Mouse (Mus musculus): ENCODE data around the gene Cuedc1. TPM values are rescaled to one million over a fixed set of nuclear protein-coding genes. Genes with fewer than 3 reads are reported as not detected.

Cuedc1 gene
- total RNA-seq, 2 experiments from 2014 or later, result 23.9 to 31.7 TPM

- intact Hi-C loops (cut with DNase I), result no loop called here
- DNase-seq (ENCODE audit: low spot score in 2 of 2), result no peak
These were observed 22.2 kb upstream of the Cuedc1 start for GRCm38 (mm10) chr11:88075701-88076100.

GRCm38 (mm10) chr11:88076394-88076793, 21.5 kb upstream of the Cuedc1 start:
- intact Hi-C loops (cut with DNase I), result no loop called here
- DNase-seq (ENCODE audit: low spot score in 2 of 2), result no peak

- intact Hi-C loops (cut with DNase I), result no loop called here
These were observed 14.2 kb upstream of the Cuedc1 start for GRCm38 (mm10) chr11:88083699-88084098.

DNA sequence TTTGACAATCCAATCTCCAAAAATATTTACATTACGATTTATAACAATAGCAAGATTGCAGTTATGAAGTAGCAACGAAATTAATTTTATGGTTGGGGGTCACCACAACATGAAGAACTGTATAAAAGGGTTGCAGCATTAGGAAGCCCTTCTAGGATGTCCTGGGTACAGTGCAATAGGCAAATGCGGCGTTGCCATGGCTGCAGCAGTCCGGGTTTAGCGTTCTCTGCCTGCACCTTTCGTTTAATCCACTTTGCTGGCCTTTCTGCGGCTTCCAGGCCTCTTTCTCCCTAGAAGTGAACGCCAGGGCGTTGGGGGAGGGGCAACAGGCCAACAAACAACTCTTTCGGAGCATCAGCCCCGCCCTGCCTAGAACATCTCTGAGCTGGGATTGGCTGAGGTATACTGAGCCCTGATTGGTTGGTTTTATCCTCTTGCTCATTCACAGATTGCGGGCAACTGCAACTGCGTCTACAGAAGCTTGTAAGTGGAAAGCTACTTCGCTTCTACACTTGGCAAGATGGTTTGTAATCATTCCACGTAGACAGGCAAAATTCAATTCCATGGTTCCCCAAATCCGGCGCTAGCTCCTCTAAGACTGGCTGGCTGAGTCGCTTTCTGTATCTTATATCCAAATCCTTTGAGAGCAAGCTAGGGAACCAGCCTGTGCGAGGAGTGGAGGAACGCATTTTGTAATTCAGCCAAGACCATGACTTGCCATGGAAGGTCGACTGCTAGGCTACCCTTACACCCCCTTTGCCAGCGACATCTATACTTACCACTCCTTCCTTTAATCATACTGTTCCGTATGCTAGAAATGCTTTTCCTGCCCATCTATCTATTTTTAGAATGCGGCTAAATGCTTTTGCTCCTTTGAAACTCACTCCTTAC, 10.9 kb upstream of the Cuedc1 start:
- DNase-seq (ENCODE audit: low spot score in 2 of 2), result peak; percentile 82 to 84
- intact Hi-C loops (cut with DNase I), result no loop called here

More at GRCm38 (mm10) chr11:88083699-88084098, 14.2 kb upstream of the Cuedc1 start:
- no peak for DNase-seq (ENCODE audit: low spot score in 2 of 2)

GRCm38 (mm10) chr11:88089150-88089549, 8.7 kb upstream of the Cuedc1 start:
- intact Hi-C loops (cut with DNase I), result no loop called here

DNA sequence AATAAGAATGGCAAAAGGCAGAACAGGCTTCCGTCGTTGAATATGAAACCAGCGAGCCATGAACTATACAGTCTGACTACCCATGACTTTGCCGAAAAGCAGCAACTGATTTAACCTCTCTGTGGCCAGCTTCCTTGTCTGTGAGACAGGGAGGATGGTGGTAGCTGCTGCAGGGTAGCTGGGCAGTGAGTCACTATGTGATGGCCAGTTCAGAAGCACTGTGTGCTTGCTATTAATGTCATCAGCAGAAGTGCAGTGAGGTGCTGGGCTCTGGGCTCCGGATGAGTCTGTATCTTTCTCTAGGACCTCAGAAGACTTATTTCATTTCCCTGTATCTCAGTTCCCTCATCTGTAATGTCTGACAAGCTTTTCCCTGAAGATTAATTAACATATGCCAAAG, 7.6 kb upstream of the Cuedc1 start:
- intact Hi-C loops (cut with DNase I), result no loop called here
- no peak for DNase-seq (ENCODE audit: low spot score in 2 of 2)

More at GRCm38 (mm10) chr11:88089150-88089549, 8.7 kb upstream of the Cuedc1 start:
- DNase-seq (ENCODE audit: low spot score in 2 of 2), result no peak

DNA sequence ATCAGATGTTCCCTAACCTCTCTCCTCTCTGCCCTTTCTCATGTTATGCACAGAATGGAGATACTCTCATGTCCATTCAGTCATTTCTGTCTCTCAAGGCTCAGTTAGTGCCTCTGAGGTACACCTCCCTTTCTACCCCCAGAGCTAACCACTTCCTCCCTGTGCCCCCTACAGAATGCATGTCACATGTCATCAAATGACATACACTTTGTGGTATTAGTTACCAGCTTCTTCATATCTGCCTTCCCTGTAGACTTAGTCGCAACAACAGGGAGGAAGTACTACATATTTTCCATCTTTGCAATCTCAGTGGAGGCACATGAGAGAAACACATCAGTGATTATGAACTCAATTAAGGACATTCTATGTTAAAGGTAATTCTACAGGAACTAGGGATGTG, 5.9 kb upstream of the Cuedc1 start:
- DNase-seq (ENCODE audit: low spot score in 2 of 2), result no peak
- intact Hi-C loops (cut with DNase I), result no loop called here

- no peak for DNase-seq (ENCODE audit: low spot score in 2 of 2)
These were observed 685 bp upstream of the Cuedc1 start for GRCm38 (mm10) chr11:88097173-88097572.

DNA sequence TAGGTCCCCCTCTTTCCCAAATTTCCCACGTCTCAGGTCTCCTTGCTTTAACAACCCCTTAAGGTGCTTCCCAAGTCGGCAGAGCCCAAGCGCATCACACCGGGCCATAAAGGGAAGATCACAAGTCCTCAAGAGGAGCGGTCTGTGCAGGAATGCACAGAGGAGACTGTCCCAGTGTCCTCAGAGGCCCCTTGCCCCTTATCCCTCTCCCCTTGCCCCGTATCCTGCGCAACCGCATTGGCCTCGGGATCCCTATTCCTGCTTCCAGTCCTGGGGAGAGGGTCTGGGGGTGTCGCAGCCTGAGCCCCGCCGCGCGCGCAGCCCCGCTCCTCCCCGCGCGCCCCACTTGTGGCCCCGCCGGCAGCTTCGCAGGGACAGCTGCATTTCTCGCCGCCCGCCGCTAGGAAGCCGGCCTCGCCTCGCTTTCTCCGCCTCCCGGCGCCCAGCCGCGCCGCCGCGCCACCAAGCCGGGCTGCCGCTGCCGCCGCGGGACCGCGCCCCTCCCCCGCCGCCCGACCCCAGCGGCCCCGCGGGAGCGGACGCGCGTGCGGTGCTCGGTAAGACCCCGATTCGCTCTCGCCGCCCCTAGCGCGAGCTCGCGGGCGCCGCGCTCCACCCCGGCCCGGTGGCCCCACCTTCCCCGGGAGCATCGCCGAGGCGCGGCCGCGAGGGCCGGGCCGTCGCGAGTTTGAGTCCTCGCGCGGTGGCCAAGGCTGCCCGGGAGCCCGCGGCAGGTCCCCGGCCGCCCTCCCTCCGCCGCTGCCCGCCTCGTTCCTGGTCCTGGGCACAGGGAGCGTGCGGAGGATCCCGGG, 1.1 kb downstream of the Cuedc1 start:
- intact Hi-C loops (cut with DNase I), result loop anchor here (2.0 kb wide), 1 partner anchor 58 kb away; no protein-coding TSS in a partner anchor
- peak; percentile 78 to 82 for DNase-seq (ENCODE audit: low spot score in 2 of 2)

More at GRCm38 (mm10) chr11:88097173-88097572, 685 bp upstream of the Cuedc1 start:
- intact Hi-C loops (cut with DNase I), result no loop called here

DNA sequence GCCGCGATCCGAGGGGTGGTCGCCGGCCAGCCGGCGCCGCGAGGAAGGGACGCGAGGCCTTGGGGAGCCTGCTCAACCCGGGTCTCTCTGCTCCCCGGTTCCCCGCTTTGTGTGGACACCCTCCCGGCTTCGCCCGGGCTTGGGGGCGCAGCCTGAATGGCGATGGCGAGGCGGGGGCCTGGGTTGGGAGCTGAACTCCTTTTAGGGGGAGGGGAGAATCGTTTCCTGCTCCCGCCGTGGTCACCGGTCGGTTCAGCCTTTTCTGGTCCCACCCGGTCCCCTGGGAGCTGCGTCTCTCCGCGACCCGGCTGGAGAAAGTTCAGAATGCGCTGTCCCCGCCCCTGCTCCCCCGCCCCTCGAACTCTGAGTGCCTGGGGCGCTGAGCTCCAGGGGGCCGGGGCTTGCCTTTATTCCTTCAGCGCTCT, 1.8 kb downstream of the Cuedc1 start:
- intact Hi-C loops (cut with DNase I), result loop anchor here (2.0 kb wide), 1 partner anchor 57 kb away; no protein-coding TSS in a partner anchor
- peak; percentile 27 to 40 for DNase-seq (ENCODE audit: low spot score in 2 of 2)

DNA sequence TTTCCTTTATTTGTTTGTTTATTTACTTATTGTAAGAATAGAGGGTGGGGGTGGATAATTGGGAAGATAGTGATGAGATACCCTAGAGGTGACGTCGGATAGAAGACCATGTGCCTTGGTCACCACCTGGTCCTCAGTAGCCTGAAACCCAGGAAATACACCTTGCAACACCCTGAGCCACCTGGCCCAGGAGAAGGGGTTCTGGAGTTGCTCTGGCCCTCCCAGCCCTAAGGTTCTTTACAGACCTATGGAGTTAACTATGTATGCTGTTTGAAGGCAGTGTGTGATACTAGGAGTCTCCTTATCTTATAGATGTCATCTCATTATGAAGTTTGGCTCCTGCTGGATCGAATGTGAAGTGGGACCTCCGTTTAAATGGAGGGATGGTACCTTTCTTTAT, 2.3 kb downstream of the Cuedc1 start:
- no peak for DNase-seq (ENCODE audit: low spot score in 2 of 2)
- intact Hi-C loops (cut with DNase I), result no loop called here

- intact Hi-C loops (cut with DNase I), result no loop called here
- DNase-seq (ENCODE audit: low spot score in 2 of 2), result no peak
These were observed 5.5 kb downstream of the Cuedc1 start for GRCm38 (mm10) chr11:88103214-88103941.

DNA sequence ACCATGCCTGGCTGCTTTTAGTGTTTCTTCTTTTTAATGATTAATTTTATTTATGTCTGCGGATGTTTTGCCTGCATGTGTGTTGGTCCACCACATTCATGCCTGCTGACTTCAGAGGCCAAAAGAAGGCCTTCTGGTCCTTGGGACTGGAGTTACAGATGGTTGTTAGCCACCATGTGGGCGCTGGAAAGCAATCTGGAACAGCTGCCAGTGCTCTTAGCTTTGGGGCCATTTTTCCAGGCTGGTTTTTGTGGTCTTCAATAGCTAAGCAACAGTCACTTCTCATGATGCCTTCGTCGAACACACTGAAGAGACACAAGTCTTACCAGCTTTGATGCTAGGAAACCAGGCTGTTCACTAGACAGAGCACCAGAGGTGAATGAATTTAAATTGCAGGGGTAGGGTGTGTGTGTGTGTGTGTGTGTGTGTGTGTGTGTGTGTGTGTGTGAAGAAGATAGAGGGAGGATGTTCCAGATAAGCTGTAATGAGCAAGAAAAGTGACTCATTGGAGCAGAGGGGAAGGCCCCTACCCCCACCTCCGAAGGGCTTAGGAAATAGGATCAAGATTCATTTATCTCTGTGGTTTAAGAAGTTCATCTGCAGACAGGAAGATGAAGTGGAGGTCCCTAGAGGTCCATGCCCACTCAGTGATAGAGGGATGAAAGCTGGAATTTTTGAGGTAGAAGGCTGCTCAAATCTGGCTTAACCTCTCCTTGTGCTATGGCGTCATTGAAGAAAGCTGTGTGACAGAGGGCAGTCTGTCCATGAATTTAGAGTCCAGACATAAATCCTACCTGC, 7.8 kb downstream of the Cuedc1 start:
- intact Hi-C loops (cut with DNase I), result no loop called here
- no peak for DNase-seq (ENCODE audit: low spot score in 2 of 2)

DNA sequence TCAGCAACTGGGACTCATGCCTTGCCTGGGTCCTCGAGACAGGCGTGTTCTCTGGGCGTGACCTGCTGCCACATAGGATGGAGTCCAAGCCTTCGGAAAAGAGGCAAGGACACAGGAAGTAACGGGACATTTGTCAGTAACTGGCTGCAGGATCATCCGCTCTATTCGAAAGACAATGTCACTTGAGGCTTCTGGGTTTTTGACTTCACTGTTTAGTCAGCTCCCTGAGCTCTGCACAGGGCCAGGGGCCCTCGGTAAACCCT, 8.4 kb downstream of the Cuedc1 start:
- no peak for DNase-seq (ENCODE audit: low spot score in 2 of 2)
- intact Hi-C loops (cut with DNase I), result no loop called here

DNA sequence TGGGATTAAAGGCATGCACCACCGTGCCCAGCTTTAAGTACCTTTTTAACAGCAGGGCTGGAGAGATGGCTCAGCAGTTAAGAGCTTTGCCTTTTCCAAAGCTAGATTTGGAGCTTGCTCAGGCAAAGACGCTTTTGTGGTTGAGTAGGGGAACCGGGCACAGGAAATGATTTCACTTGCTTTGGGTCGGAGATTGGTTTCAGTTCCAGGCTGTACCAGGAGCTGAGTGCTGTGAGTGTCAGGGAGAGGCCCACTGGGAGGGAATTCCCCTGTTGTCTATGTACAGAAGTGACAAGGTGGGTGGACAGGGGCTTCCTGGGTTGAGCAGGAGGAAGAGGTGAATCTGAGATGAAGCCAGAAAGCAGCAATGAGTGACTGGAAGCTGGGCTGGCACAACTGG, 9.5 kb downstream of the Cuedc1 start:
- DNase-seq (ENCODE audit: low spot score in 2 of 2), result no peak
- intact Hi-C loops (cut with DNase I), result no loop called here

DNA sequence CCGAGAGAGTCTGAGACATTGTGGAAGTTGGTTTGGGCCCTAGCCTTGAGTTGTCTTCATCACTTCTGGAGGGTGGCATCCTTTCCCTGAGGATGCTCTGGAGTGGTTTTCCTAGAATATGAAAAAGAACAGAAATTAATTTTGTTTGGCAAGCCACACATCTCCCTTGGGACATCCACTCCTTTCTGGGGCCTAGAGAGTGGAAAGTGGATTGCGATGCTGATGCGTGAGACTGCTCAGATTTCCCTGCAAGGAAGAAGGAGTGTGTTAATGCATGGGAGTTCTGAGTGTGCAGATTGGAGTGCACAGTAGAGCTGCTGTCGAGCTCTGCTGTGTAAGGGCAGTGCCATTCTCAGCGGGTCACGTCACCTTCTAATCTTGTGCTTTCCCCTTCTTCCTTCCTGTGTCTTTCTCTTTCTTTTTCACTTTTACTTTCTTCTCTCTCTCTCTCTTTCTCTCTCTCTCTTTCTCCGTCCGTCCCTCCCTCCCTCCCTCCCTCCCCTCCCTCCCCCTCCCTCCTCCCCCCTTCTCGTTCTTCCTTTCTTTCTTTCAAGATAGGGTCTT, 12.3 kb downstream of the Cuedc1 start:
- intact Hi-C loops (cut with DNase I), result no loop called here

GRCm38 (mm10) chr11:88112078-88112477, 14.2 kb downstream of the Cuedc1 start:
- no peak for DNase-seq (ENCODE audit: low spot score in 2 of 2)
- intact Hi-C loops (cut with DNase I), result no loop called here

More for the DNA sequence above, 12.3 kb downstream of the Cuedc1 start:
- no peak for DNase-seq (ENCODE audit: low spot score in 2 of 2)

GRCm38 (mm10) chr11:88112677-88113333, 14.9 kb downstream of the Cuedc1 start:
- no peak for DNase-seq (ENCODE audit: low spot score in 2 of 2)
- intact Hi-C loops (cut with DNase I), result no loop called here

Data from left cerebral cortex, postnatal 36 days (tissue).